Mouse (Mus musculus) cerebellum, adult 2 months (tissue): ENCODE results near the gene Zmym5.

Experiments used
- CTCF ChIP-seq: fragments of 200-500 bp; IDR thresholded peaks from 2 replicates; pipeline ENCODE4 v1.5.1; 2011; ENCODE audit warnings: low read depth, mild to moderate bottlenecking, control low read depth, low read length, moderate library complexity, borderline replicate concordance; ENCODE audit not compliant: insufficient read depth
- POLR2A ChIP-seq: fragments of 200-500 bp; IDR thresholded peaks from 2 replicates; pipeline ENCODE4 v1.6.1; 2011; ENCODE audit warnings: low read length, control low read depth, borderline replicate concordance; ENCODE audit not compliant: insufficient read depth

DNA sequence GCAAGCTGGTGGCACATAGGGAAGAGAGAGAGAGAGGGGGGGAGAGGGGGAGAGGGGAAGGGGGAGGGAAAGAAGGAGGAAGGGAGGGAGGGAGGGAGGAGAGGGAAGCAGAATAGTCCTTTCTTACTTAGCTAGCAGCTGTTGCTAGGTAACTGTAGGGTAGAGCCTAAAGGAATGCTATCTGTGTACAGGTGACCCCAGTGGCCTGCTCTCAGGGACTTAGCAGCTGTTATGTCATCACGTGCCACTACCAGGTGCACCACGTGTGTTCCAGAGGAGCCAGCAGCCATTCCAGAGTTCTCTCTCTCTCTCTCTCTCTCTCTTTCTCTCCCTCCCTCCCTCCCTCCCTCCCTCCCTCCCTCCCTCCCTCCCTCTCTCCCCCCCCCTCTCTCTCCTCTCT, 33.0 kb upstream of the Zmym5 start:
- TF ChIP-seq CTCF: no peak
- no peak for TF ChIP-seq POLR2A
